Mouse (Mus musculus) testis, adult 2 months (tissue): ENCODE data around the gene Bsn.

Experiments
- CTCF ChIP-seq: fragments of 200-500 bp; IDR thresholded peaks from 2 replicates; pipeline ENCODE4 v1.5.1; 2012; ENCODE audit warnings: low read depth, mild to moderate bottlenecking, inconsistent platforms, low read length, moderate library complexity; ENCODE audit not compliant: control insufficient read depth, insufficient read depth, insufficient replicate concordance
- POLR2A ChIP-seq: fragments of 200-500 bp; IDR thresholded peaks from 2 replicates; pipeline ENCODE4 v1.6.1; 2012; ENCODE audit warnings: low read depth, mild to moderate bottlenecking, inconsistent platforms, low read length, moderate library complexity; ENCODE audit not compliant: control insufficient read depth

DNA sequence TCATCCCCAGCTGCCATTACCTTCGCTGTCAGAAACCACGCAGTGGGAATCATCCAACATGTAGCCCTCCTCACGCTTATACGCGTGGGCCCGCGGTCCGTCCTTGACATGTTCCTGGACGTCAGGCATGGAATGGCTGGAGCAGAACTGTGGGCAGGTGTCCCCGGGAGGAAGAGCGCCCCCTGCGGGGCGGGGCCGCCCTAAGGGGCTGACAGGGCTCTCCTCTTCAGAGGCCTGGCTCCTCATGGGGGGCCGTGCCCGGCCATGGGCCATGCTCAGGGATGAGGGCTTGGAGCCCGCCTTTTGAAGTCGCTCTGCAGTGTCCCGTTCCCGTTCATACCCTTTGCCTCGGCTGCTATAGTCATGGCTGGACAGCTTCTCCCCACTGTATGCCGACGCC is 84.1 kb downstream of the Bsn start:
- TF ChIP-seq POLR2A: no peak
- peak; percentile 29; the same call in 1 of the 2 replicates for TF ChIP-seq CTCF
